Mouse (Mus musculus): Measurements from ENCODE around the gene Prr5l. TPM values are rescaled to one million over a fixed set of nuclear protein-coding genes. Genes with fewer than 3 reads are reported as not detected.

Gene Prr5l
- polyA plus RNA-seq, 1 experiment from 2014 or later, result 3.8 TPM

- Histone ChIP-seq H3K27ac (replicated peaks) (no peak overlapping the region), H3K9me3 (ENCODE audit: control insufficient read depth, low read length) (no peaks in the 10 kb centered on the region), H3K36me3 (ENCODE audit: control insufficient read depth, insufficient read depth, low read length) (no peaks in the 10 kb centered on the region), H3K4me3 (ENCODE audit: low read depth, low read length) (no peak overlapping the region), H3K9ac (ENCODE audit: low read length) (no peak overlapping the region), H3K4me2 (replicated peaks; ENCODE audit: low read depth) (no peak overlapping the region), H3K4me1 (replicated peaks; ENCODE audit: control insufficient read depth, insufficient read depth) (no peaks in the 10 kb centered on the region), H3K27me3 (ENCODE audit: control insufficient read depth, insufficient read depth, low read length) (no peaks in the 10 kb centered on the region)
- ATAC-seq (ENCODE audit: low FRiP score, low TSS enrichment) (no peak), DNase-seq (ENCODE audit: low spot score) (no peak)
- TF ChIP-seq EP300 (optimal IDR thresholded peaks at IDR 0.05) (no peak), CTCF (IDR thresholded peaks at IDR 0.05; ENCODE audit: low read depth) (no peak)
Observed at GRCm38 (mm10) chr2:101727787-101728186, 155.0 kb downstream of the Prr5l start.

GRCm38 (mm10) chr2:101723333-101723881 lies 159.4 kb downstream of the Prr5l start:
- Histone ChIP-seq H3K27ac (replicated peaks) (no peak overlapping the region), H3K9me3 (ENCODE audit: control insufficient read depth, low read length) (no peaks in the 10 kb centered on the region), H3K4me3 (ENCODE audit: low read depth, low read length) (no peak overlapping the region), H3K9ac (ENCODE audit: low read length) (no peak overlapping the region), H3K4me1 (replicated peaks; ENCODE audit: control insufficient read depth, insufficient read depth) (no peaks in the 10 kb centered on the region), H3K4me2 (replicated peaks; ENCODE audit: low read depth) (no peak overlapping the region), H3K36me3 (ENCODE audit: control insufficient read depth, insufficient read depth, low read length) (no peaks in the 10 kb centered on the region), H3K27me3 (ENCODE audit: control insufficient read depth, insufficient read depth, low read length) (no peaks in the 10 kb centered on the region)
- DNase-seq (ENCODE audit: low spot score), result no peak
- ATAC-seq (ENCODE audit: low FRiP score, low TSS enrichment), result no peak
- WGBS, result 73% methylated on average over 10 of the region's 10 CpGs
- TF ChIP-seq EP300 (optimal IDR thresholded peaks at IDR 0.05) (no peak), CTCF (IDR thresholded peaks at IDR 0.05; ENCODE audit: low read depth) (no peak)

GRCm38 (mm10) chr2:101722370-101723332 lies 160.2 kb downstream of the Prr5l start:
- no peaks in the 10 kb centered on the region for H3K4me1 ChIP-seq (replicated peaks; ENCODE audit: control insufficient read depth, insufficient read depth)
- WGBS, result 42% methylated on average over 8 of the region's 8 CpGs
- no peak for TF ChIP-seq CTCF (IDR thresholded peaks at IDR 0.05; ENCODE audit: low read depth)
- no peak for TF ChIP-seq EP300 (optimal IDR thresholded peaks at IDR 0.05)
- no peaks in the 10 kb centered on the region for H3K36me3 ChIP-seq (ENCODE audit: control insufficient read depth, insufficient read depth, low read length)
- no peak overlapping the region for H3K4me3 ChIP-seq (ENCODE audit: low read depth, low read length)
- no peak overlapping the region for H3K9ac ChIP-seq (ENCODE audit: low read length)
- no peak overlapping the region for H3K27ac ChIP-seq (replicated peaks)
- no peak overlapping the region for H3K4me2 ChIP-seq (replicated peaks; ENCODE audit: low read depth)
- H3K27me3 ChIP-seq (ENCODE audit: control insufficient read depth, insufficient read depth, low read length), result no peaks in the 10 kb centered on the region
- H3K9me3 ChIP-seq (ENCODE audit: control insufficient read depth, low read length), result no peaks in the 10 kb centered on the region
- ATAC-seq (ENCODE audit: low FRiP score, low TSS enrichment), result no peak
- no peak for DNase-seq (ENCODE audit: low spot score)

DNA sequence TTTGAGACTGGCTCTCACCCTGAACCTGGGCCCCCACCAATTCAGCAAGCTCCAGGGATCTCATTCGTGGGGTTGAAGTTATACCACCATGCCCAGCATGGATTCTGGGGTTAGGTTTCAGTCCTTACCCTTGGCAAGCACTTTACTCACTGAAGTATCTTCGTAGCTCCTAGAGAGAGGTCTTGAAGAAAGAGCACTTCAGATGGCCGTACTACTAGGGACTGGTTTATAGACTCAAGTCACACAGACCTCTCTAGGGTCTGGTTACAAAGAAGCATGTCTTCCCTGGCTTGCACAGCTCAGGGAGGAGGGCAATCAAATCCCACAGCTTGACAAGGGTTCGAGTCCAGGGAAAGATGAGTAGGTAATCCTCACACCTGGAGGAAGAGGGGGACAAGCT lies 161.0 kb downstream of the Prr5l start:
- H3K27me3 ChIP-seq (ENCODE audit: control insufficient read depth, insufficient read depth, low read length), result no peaks in the 10 kb centered on the region
- TF ChIP-seq EP300 (optimal IDR thresholded peaks at IDR 0.05) (no peak), CTCF (IDR thresholded peaks at IDR 0.05; ENCODE audit: low read depth) (no peak)
- no peak for ATAC-seq (ENCODE audit: low FRiP score, low TSS enrichment)
- WGBS, result 89% methylated on average over 4 of the region's 4 CpGs
- no peak for DNase-seq (ENCODE audit: low spot score)
- no peaks in the 10 kb centered on the region for H3K4me1 ChIP-seq (replicated peaks; ENCODE audit: control insufficient read depth, insufficient read depth)
- no peak overlapping the region for H3K4me2 ChIP-seq (replicated peaks; ENCODE audit: low read depth)
- no peak overlapping the region for H3K4me3 ChIP-seq (ENCODE audit: low read depth, low read length)
- no peaks in the 10 kb centered on the region for H3K9me3 ChIP-seq (ENCODE audit: control insufficient read depth, low read length)
- no peaks in the 10 kb centered on the region for H3K36me3 ChIP-seq (ENCODE audit: control insufficient read depth, insufficient read depth, low read length)
- no peak overlapping the region for H3K9ac ChIP-seq (ENCODE audit: low read length)
- H3K27ac ChIP-seq (replicated peaks), result no peak overlapping the region

- Histone ChIP-seq H3K36me3 (ENCODE audit: control insufficient read depth, insufficient read depth, low read length) (no peaks in the 10 kb centered on the region), H3K27ac (replicated peaks) (no peak overlapping the region), H3K27me3 (ENCODE audit: control insufficient read depth, insufficient read depth, low read length) (no peaks in the 10 kb centered on the region), H3K4me3 (ENCODE audit: low read depth, low read length) (no peak overlapping the region), H3K9me3 (ENCODE audit: control insufficient read depth, low read length) (no peaks in the 10 kb centered on the region), H3K9ac (ENCODE audit: low read length) (no peak overlapping the region), H3K4me1 (replicated peaks; ENCODE audit: control insufficient read depth, insufficient read depth) (no peaks in the 10 kb centered on the region), H3K4me2 (replicated peaks; ENCODE audit: low read depth) (no peak overlapping the region)
- ATAC-seq (ENCODE audit: low FRiP score, low TSS enrichment) (no peak), DNase-seq (ENCODE audit: low spot score) (no peak)
- TF ChIP-seq CTCF (IDR thresholded peaks at IDR 0.05; ENCODE audit: low read depth) (no peak), EP300 (optimal IDR thresholded peaks at IDR 0.05) (no peak)
- WGBS, result 94% methylated on average over 13 of the region's 13 CpGs
Observed at GRCm38 (mm10) chr2:101717162-101717561, 165.7 kb downstream of the Prr5l start.
